Mouse (Mus musculus): ENCODE measurements around the gene Mitf.

Mitf gene

DNA sequence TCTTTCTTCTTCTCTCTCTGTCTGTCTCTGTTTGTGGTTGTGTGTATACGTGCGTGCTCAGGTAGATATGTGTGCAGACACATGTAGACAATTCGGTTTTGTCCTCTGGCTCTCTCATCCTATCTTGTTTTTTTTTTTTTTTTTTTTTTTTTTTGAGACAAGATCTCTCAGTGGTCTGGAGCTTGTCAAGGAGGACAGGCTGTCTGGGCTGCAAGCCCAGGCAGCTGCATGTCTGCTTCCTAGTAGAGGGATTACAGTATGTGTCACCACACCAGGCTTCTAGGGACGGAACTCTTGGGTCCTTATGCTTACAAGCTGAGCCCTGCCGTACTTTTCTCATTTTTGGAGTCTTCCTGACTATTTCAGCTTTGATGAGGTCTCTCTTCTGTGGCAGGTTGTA, 73.5 kb downstream of the Mitf start:
- no peak for DNase-seq (ENCODE audit: low read depth, low spot score)

- DNase-seq (ENCODE audit: low read depth, low spot score) = peak; percentile 8
Measured at GRCm38 (mm10) chr6:97881935-97882334, 75.1 kb downstream of the Mitf start.

- no peak for DNase-seq (ENCODE audit: low read depth, low spot score)
Measured at GRCm38 (mm10) chr6:97882931-97883330, 76.1 kb downstream of the Mitf start.

DNA sequence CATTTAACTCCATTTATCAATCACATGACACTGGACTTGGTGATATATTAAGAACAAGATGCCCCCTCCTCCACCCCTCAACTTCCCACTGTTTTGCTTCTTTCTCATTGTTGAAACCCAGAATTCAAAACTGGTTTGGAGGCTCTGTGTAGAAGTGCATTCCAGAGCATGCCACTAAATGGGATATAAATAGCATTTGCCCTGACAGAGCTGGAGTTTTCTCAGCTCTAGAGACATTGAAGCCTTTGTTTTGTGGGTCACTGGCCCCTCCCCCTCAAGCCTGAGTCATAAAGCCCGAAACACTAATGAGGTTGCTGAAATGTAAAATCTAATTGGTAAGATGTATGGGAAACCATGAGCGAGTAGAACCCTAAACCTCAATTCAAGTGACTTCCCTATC, 76.6 kb downstream of the Mitf start:
- DNase-seq (ENCODE audit: low read depth, low spot score) = no peak

- DNase-seq (ENCODE audit: low read depth, low spot score) = no peak
Measured at GRCm38 (mm10) chr6:97884971-97885370, 78.1 kb downstream of the Mitf start.

DNA sequence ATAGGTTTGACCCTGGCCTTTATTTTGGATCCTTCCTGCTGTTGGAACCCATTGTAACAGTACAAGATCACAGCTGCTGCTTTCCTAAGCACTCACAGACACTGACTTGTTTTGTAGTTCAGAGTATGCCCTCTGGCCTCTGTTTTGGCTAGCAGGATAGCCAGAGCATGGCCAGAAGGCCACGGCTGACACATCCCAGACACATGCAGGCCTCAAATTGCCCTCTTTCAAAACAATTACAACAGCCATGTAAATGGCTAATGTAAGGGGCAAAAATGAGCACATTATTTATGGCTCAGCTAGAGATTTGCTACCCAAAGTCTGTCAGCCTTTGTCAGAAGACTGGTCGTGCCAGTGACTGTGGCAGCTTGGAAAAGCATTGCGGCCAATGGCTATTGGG, 78.8 kb downstream of the Mitf start:
- DNase-seq (ENCODE audit: low read depth, low spot score) = no peak

GRCm38 (mm10) chr6:97887893-97888292, 81.0 kb downstream of the Mitf start:
- no peak for DNase-seq (ENCODE audit: low read depth, low spot score)

DNA sequence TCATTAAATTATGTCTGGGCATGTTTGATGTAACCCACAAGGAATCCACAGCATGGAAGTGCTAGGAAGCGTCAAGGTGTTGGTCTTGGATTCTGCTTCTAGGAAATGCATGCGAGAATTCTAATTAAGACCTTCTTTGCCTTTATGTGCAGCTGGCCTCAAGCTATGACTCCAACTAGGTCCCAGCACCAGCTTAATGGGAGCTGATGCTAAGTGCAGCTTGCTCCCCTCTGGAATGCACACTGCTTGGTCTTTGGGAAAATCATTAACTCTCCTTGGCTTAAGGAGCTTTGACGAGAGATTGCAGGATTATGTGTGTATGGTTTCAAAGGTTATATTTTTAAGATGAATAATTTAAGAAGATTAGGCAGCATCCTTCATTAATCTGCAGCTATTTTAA, 81.7 kb downstream of the Mitf start:
- no peak for DNase-seq (ENCODE audit: low read depth, low spot score)

- no peak for DNase-seq (ENCODE audit: low read depth, low spot score)
Measured at GRCm38 (mm10) chr6:97893546-97893945, 86.7 kb downstream of the Mitf start.

- no peak for DNase-seq (ENCODE audit: low read depth, low spot score)
Measured at GRCm38 (mm10) chr6:97897191-97897590, 90.3 kb downstream of the Mitf start.

GRCm38 (mm10) chr6:97898085-97898484, 91.2 kb downstream of the Mitf start:
- DNase-seq (ENCODE audit: low read depth, low spot score) = no peak

- no peak for DNase-seq (ENCODE audit: low read depth, low spot score)
Measured at GRCm38 (mm10) chr6:97901561-97901960, 94.7 kb downstream of the Mitf start.

- DNase-seq (ENCODE audit: low read depth, low spot score) = no peak
Measured at GRCm38 (mm10) chr6:97902205-97902604, 95.4 kb downstream of the Mitf start.

DNA sequence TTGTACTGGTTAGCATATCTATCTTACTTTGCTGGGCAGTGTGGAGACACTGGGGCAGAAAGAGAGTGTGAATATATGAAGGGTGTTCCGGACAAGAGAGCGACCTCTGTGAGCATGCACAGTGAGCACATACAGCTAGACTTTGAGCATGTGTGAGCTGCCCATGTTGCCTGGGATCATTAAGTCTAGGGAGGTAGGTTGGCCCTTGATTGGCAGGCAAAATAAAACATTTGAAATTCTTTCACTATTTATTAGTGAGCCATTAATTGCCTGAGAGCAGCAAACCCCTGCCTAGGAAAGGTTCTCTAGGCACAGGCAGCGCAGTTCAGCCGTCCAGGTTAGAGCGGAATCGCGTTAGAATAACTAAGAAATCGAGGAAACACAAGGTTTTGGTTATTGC, 107.9 kb downstream of the Mitf start:
- no peak for DNase-seq (ENCODE audit: low read depth, low spot score)

- DNase-seq (ENCODE audit: low read depth, low spot score) = no peak
Measured at GRCm38 (mm10) chr6:97916386-97916903, 109.6 kb downstream of the Mitf start.

GRCm38 (mm10) chr6:97918051-97918450, 111.2 kb downstream of the Mitf start:
- no peak for DNase-seq (ENCODE audit: low read depth, low spot score)

DNA sequence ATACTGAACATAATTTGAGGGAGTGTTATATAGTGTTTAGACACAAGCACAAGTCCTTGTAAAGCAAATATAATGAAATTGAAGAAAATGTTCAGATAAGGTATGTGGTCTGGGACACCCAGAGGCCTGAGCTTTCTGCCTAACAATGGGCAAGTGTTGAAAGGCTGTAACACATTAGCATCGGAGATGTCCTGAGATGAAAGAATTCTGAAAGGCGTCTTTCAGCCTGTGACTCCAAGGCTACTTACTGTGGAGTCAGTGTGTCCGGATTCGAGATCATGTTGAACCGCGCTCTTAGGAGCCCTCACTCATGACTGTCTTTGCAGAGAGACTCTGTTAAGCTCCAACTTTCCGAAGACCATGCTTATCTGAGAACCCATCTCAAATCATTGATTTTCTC, 111.6 kb downstream of the Mitf start:
- DNase-seq (ENCODE audit: low read depth, low spot score) = peak; percentile 51

- DNase-seq (ENCODE audit: low read depth, low spot score) = peak; percentile 30
Measured at GRCm38 (mm10) chr6:97919287-97919686, 112.4 kb downstream of the Mitf start.

DNA sequence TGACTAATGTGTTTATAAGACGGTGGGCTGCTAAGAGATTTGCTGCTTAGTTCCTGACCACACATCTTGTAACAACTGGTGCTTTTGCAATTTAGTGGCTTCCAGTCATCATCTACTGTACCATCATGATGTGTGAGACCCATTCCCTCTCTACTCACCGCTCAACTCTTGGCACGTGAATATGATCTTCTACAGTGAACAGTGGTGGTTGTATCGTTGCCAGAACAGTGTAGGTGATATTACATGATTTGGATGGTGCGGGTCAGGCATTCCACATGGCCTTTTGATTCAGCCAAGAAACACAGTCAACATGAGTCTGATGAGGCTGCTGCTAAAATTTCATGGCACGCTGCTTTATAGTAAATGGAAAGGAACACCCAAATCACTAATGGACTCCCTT, 114.7 kb downstream of the Mitf start:
- DNase-seq (ENCODE audit: low read depth, low spot score) = no peak

- no peak for DNase-seq (ENCODE audit: low read depth, low spot score)
Measured at GRCm38 (mm10) chr6:97924221-97924620, 117.4 kb downstream of the Mitf start.

- DNase-seq (ENCODE audit: low read depth, low spot score) = no peak
Measured at GRCm38 (mm10) chr6:97929051-97929450, 122.2 kb downstream of the Mitf start.

DNA sequence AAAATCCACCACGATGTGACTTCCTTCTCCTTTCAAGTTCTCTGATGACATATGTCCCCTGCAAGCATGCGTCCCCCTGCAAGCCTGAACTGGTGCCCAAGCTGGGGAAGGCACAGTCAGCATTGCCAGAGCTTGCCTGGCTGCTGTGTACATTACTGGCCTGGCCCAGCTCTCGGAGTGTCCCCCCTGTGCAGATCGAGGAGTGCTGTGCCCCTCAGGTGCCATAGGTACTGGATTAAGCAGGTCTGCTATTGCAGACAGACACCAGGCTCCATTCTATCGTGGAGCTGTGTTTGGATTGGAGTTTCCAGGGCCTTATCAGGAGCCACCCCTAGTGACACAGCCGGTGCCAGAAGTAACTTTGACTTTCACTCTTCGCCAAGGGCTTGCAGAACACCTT, 122.6 kb downstream of the Mitf start:
- no peak for DNase-seq (ENCODE audit: low read depth, low spot score)

DNA sequence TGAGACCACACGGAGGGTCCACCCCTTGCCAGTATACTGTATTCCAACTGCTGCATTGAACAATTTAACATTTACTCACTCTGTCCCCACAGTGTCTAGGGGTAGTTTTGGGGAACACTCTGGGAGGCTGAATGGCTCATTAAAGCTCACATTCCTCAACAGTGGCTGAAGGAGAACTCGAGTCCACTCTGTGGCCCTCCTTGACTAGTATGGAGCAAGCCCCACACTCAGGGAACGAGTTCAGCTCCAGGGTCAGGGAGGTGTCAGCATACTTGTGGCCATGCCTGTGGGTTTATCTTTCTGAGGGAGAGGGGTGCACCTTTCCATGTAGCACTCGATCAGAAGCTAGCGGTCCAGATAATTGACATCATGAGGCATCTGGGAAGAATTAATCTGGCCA, 130.3 kb downstream of the Mitf start:
- DNase-seq (ENCODE audit: low read depth, low spot score) = no peak

DNA sequence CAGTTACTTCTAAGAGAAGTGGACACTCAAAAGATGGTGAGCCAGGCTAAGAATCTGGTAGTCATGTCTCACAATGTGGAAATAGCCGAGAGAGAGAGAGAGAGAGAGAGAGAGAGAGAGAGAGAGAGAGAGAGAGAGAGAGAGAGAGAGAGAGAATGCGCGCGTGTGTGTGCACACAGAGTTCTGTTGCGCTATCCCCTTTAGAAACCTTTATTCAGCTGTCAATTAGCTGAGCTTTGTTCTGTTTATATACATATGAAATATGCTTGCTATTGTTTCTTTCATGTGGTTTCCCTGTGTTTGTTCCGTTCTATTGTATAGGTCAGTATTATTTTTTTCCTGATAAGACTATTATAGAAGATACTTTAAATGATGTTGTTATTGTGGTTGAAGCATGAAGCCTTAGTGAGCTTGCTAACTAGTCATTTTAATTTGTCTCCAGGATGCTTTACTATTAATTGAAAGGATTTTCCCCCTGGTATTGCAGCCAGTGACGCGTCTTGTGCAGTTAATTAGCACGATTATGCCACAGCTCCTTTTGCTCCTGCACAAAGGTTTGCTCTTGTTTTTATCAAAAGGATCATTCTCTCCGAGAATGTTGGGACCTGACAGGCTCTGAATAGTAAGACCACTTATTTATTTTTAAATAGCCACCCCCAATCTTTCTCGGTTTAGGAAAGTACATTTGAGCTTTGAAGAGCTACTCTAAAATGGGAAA, 131.2 kb downstream of the Mitf start:
- no peak for DNase-seq (ENCODE audit: low read depth, low spot score)
